Mouse (Mus musculus): ENCODE results near the gene Ide.

DNA sequence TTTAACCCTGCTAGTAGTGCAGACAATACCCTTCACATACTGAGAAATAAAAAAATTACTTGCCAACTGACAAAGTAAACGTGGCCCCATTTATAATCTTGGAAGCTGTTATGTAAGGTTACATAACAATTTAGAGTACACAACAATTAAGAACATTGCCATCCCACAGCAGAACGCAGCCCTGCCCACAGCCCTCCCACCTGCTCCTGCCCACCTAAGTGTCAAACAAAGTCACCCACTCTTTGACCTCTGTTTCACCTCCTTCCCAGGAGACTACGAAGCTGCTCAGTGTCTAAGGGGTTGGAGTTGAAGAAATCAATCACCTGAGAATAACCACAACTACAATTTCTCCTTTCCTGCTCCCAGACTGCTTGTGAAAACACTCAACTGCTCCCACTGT lies 14.1 kb downstream of the Ide start:
- no peak for TF ChIP-seq CTCF (IDR thresholded peaks at IDR 0.05; ENCODE audit: low read depth)
- no peak for TF ChIP-seq EP300 (IDR thresholded peaks at IDR 0.05; ENCODE audit: low read depth)
